In the genomic region with DNA sequence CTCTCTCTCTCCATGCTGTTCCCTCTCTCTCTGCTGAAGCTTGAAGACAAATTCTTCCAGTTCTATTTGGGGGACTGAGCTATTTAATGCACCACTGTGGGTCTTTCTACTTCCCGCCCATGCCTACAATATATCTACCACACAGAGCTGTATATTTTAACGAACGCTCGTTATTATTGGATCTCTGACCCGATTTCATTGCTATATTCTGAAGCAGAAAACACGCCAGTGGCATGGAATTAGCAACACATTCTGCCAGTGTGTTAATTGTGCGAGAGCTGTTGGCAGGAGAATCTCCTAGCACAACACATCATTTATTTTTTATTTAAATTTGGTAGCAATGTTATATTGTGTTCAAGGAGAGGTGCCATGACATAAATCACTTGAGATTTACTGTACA, we compare ENCODE assay signal across 16 mouse cellular contexts.
DNase-seq lines count a peak whose midpoint lies in the region; ATAC-seq lines count a peak whose summit lies in the region.
"Had no signal": no experiment of that assay in that cellular context is flagged by ENCODE, and none has a peak within 500 bp of the region (broad histone marks: within the 10 kb centered on the region; RNA-seq: fewer than 3 reads in every experiment).

No protein-coding gene starts in this region.

- peak; percentile 92 for ATAC-seq in frontal cortex, adult (ENCODE audit: low TSS enrichment)
- ATAC-seq in midbrain, embryonic 13.5 days = no peak
- no peak for ATAC-seq in midbrain, embryonic 16.5 days

- 84% methylated on average over 7 of the region's 7 CpGs for WGBS in midbrain, embryonic 13.5 days
- 57% methylated on average over 7 of the region's 7 CpGs for WGBS in midbrain, embryonic 16.5 days

- H3K9me3 ChIP-seq in midbrain, embryonic 13.5 days = no peaks in the 10 kb centered on the region
- H3K9me3 ChIP-seq in midbrain, embryonic 16.5 days (replicated peaks; ENCODE audit: control insufficient read depth, low read length, poor library complexity, severe bottlenecking) = no peaks in the 10 kb centered on the region; the same call in 1 of the 2 replicates
- H3K9me3 ChIP-seq: embryonic facial prominence, embryonic 13.5 days had no signal

- no peaks in the 10 kb centered on the region for H3K27me3 ChIP-seq in midbrain, embryonic 13.5 days
- H3K27me3 ChIP-seq in midbrain, embryonic 16.5 days (ENCODE audit: control insufficient read depth, insufficient read depth, low read depth, low read length) = no peaks in the 10 kb centered on the region
- H3K27me3 ChIP-seq: embryonic facial prominence, embryonic 13.5 days had no signal

- no peak overlapping the region for H3K9ac ChIP-seq in midbrain, embryonic 13.5 days (replicated peaks)
- H3K9ac ChIP-seq in midbrain, embryonic 16.5 days (ENCODE audit: low read depth, low read length) = no peak overlapping the region
- H3K9ac ChIP-seq: embryonic facial prominence, embryonic 13.5 days; limb, embryonic 13.5 days had no signal

- no peak overlapping the region for H3K4me3 ChIP-seq in midbrain, embryonic 13.5 days (replicated peaks)
- no peak overlapping the region for H3K4me3 ChIP-seq in midbrain, embryonic 16.5 days (ENCODE audit: low read depth, low read length)
- H3K4me3 ChIP-seq: embryonic facial prominence, embryonic 13.5 days; limb, embryonic 13.5 days; megakaryocyte, embryonic 14.5 days had no signal

- peak overlapping the region; percentile 36; the same call in 1 of the 2 replicates for H3K27ac ChIP-seq in midbrain, embryonic 13.5 days
- H3K27ac ChIP-seq in midbrain, embryonic 16.5 days (ENCODE audit: low read length) = no peak overlapping the region; the same call in 1 of the 2 replicates
- H3K27ac ChIP-seq: embryonic facial prominence, embryonic 13.5 days; limb, embryonic 13.5 days; stomach, postnatal 0 days had no signal

- no peak for DNase-seq in frontal cortex, postnatal 25 days (ENCODE audit: low spot score in 2 of 2)
- peak; percentile 25 to 84 for DNase-seq in frontal cortex, postnatal 36 days (ENCODE audit: low spot score in 2 of 2)
- DNase-seq in right cerebral cortex, postnatal 25 days = peak; percentile 29
- no peak for DNase-seq in gastrocnemius, adult 8-10 months (ENCODE audit: low spot score in 2 of 2)
- no peak for DNase-seq in spleen, postnatal 14 days (ENCODE audit: low spot score in 2 of 2)
- DNase-seq: cerebellum, postnatal 36 days; kidney, adult 11 months; kidney, postnatal 36 days; lung, adult 18-20 months had no signal

- H3K4me2 ChIP-seq in midbrain, embryonic 13.5 days (replicated peaks) = no peak overlapping the region
- H3K4me2 ChIP-seq in midbrain, embryonic 16.5 days (ENCODE audit: low read length) = no peak overlapping the region
- H3K4me2 ChIP-seq: embryonic facial prominence, embryonic 13.5 days; limb, embryonic 13.5 days had no signal

- no peaks in the 10 kb centered on the region for H3K36me3 ChIP-seq in midbrain, embryonic 13.5 days
- H3K36me3 ChIP-seq in midbrain, embryonic 16.5 days (ENCODE audit: control insufficient read depth, insufficient read depth, low read length) = no peaks in the 10 kb centered on the region
- H3K36me3 ChIP-seq: embryonic facial prominence, embryonic 13.5 days; limb, embryonic 13.5 days had no signal

- H3K4me1 ChIP-seq in midbrain, embryonic 13.5 days (replicated peaks) = peaks cover 28% of the 10 kb centered on the region
- peaks cover 17% of the 10 kb centered on the region for H3K4me1 ChIP-seq in midbrain, embryonic 16.5 days (ENCODE audit: control insufficient read depth, insufficient read depth, low read length)
- H3K4me1 ChIP-seq: embryonic facial prominence, embryonic 13.5 days had no signal

Comparison
In these comparisons a context has a peak if more than half of its experiments do, and no peak if none do; other contexts are left out.
1. DNase-seq: peak in frontal cortex, postnatal 36 days (2 of 2) and right cerebral cortex, postnatal 25 days (single experiment); none in frontal cortex, postnatal 25 days (0 of 2), gastrocnemius, adult 8-10 months (0 of 2) and spleen, postnatal 14 days (0 of 2).